Mouse (Mus musculus) spleen, embryonic (tissue): Measurements from ENCODE around the gene Eml4.

Source experiments
- CTCF ChIA-PET: fragments of 350-600 bp; sonication (Branson Sonifier 250); formaldehyde crosslinking; loops from one replicate; lab custom pipeline; 2022; lab: Charles Lee

Gene Eml4

DNA sequence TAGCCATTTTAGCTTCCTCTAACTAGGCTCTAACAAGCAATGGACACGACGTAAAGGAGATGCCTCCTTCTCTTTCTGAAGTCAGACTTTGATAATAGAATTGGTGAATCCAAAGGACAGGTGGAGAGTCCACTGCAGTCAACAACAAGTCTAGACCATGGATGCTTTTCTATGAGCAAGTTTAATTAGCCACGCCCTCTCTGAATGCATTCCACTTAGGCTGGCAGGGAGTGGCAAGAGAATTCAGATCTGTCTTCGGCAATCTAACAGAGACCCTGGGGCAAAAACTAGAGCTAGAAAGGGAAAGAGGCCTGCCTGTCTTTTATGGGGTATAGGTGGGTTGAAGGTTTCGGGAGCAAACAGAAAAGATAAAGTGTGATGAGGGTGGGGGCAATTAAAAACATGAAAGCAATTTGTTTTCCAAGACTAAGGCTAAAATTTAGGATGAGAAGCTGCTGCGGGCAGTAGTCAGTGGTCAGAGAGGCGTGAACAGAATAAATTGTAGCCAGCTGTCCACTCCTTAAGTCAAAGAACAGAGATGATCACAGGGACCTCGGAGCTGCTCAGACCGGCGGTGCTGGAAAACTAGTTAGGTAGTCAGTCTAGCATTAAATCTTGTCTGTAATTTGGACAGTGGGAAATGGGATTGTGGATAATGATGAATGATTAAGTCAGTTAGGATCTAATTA lies 27.2 kb downstream of the Eml4 start:
- CTCF ChIA-PET: no interaction called here

DNA sequence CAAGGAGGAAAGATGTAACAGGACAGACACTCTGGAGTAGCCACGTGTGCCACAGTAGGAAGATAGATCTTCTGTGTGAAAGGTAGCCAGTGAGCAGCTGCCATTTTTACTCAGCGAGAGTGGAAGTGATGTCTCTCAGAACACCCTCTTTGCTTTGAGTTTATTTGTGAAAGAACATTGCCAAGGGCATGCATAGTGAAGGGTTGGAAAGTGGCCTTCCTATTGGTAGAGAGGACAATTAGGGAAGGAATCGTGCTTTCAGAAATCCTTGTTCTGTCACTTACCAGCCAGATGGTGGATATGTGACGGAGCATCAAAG lies 27.7 kb downstream of the Eml4 start:
- CTCF ChIA-PET: no interaction called here

DNA sequence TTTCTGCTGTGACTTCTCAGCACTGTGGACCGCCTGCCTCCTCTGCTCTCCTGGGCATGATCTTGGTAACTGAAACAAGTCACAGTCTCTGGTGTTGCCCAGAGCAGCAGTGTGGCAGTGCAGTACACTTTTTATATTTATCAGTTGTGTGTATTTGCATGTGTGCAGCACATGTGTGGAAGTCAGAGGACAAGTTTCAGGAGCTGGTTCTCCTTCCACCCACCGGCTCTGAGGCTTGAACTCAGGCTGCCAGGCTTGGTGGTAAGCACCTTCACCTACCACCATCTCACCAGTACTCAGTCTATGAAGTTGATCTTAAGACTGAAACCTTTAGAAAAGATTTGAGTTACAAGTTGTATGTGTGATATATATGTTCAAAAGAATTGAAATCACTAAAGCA lies 28.6 kb downstream of the Eml4 start:
- CTCF ChIA-PET: no interaction called here

DNA sequence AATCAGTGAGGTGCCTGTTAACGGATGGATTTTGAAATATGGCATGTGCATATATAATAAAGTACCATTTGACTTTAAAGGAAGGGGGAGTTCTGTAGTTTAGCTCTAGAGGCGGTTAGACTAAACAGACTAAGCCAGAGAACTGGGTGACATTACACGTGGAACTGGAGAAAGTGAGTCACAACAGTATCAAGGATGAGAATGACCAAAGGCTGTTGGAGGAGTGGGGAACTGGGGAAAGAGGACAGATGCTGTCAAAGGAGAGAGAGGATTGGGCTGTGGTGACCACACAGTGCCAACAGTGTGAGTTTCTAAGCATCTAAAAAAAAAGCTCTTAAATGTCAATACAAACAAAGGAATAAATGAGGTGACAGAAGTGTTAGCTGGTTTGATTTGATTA lies 29.1 kb downstream of the Eml4 start:
- CTCF ChIA-PET: interaction anchor here (0.6 kb wide), 1 partner anchor 40 kb away, joined by 5 read pairs; no protein-coding TSS in a partner anchor

DNA sequence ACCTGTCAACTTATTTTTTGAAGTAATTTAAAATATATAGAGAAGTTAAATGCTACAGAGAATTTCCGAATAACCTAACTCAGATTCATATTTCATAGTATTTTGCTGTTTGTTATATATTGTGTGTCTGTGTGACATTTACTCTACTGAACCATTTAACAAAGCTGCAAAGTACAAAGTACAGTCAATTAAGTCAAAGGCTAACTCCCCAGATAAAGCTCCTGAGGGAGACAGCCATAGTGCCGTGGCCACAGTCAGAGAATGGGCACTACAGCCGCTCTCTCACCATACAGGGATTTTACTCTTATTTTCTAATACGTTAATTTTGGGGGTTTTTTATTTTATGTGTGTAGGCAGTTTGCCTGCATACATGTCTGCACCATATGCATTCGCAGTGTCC lies 32.0 kb downstream of the Eml4 start:
- CTCF ChIA-PET: interaction anchor here (0.6 kb wide), 1 partner anchor 11 kb away, joined by 6 read pairs; no protein-coding TSS in a partner anchor

DNA sequence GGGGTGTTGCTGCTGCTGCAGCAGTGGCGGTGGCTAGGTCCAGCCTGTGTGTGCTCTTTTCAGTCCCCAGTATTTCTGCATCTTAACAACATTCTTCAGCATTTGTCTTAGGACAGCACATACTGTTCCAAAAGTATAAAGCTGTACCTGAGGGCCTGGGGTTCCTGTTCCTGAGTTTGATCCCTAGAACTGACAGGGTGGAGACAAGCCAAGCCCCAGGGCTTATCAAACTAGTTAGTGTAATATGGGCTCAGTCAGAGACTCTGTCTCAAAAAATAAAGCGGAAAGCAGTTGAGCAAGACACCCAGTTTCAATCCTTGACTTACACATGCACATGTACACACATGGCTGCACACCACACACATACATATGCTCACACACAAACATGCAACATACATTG lies 34.2 kb downstream of the Eml4 start:
- CTCF ChIA-PET: no interaction called here

DNA sequence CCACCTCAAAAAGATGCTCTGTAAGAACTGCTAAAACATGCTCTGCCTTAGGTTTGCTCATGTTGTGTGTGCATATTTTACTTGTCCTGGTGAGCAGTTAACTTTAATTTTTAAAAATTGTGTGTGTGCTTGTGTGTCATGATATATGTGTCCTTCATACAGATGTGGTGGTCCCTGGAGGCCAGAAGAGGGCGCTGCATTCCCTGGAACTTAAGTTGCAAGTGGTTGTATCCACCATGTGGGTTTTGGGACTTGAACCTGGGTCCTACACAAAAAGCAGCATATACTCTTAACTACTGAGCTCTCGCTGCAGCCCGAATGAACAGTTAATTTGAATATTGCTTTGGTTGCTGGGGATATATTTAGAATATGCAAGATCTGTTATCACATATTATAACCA lies 36.4 kb downstream of the Eml4 start:
- CTCF ChIA-PET: no interaction called here

DNA sequence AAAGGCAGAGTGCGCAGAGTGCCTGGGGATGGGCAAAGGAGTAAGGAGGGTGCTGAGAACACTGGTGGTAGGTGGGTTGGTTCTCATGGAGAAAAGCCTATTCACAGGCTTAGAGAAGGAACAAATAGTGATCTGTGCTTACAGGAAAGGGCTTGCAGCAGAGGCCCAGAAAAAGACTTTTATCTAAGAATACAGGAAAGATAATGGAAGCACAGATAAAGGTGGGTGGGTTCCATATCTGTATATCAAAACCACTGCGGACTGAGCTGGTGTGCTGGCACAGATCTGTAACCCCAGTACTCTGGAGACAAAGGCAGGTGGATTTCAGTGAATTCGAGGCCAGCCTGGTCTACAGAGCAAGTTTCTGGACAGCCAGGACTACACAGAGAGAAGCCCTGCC lies 43.3 kb downstream of the Eml4 start:
- CTCF ChIA-PET: interaction anchor here (0.6 kb wide), 1 partner anchor 25 kb away, joined by 3 read pairs; no protein-coding TSS in a partner anchor

DNA sequence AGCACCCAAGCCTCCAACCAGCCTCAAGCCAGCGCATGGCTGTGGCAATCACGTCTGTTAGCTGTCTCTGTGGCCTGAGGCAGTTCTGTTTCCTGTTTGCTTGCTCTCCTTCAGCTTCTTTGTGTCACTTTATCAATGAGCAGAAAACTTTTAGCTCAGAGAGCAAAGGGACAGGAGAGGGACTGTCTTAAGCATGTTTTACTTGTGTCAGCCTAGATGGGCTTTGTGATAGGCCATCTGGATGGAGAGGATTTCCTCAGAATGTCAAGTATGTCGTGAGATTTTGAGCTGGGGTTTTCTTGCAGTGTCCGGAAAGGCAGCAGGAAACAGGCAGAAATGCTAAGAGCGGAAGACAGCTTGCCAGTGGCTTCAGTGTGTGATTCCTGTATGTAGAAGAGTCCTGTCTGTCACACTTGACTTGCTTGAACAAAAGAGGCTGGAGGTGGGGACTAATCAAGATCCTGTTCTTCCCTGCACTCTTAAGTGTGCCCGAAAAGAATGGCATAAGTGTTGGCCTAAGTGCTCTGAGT lies 46.9 kb downstream of the Eml4 start:
- CTCF ChIA-PET: interaction anchor here (0.5 to 0.7 kb wide), 2 partner anchors 10 to 468 kb away, joined by 3 to 26 read pairs; no protein-coding TSS in a partner anchor

DNA sequence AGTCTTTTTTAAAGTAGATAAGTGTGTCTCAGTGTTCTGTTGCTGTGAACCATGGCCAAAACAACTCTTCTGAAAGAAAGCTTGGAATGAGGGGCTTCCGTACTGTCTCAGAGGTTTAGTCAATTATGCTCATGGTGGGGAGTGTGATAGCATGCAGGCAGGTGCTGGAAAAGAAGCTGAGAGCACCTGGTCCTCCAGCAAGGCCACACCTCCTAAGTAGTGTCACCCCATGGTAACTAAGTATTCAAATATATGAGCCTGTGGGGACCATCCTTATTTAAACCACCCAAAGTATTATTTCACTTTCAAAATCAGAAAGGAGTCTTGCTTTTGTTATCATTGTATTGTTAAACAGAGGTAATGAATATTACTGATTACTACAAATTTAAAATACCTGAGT lies 48.0 kb downstream of the Eml4 start:
- CTCF ChIA-PET: no interaction called here

DNA sequence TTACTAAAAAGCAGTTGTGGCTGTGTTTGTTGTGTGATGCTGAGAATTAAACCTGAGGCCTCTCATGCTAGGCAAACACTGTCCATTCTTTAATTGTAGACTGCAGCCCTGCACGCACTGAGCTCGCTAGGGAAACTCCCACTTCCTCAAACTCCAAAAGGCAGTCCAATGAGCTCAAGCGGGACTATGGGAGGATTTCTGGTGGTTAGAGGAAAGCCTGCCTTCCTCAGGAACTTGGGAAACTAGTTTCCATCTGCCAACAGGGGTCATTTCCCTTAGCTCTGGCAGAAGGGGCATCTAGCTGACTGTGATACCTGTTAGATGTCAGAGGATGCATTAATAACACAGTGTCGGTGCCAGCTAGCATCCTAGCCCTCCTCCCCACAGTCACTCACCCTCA lies 79.9 kb downstream of the Eml4 start:
- CTCF ChIA-PET: no interaction called here

DNA sequence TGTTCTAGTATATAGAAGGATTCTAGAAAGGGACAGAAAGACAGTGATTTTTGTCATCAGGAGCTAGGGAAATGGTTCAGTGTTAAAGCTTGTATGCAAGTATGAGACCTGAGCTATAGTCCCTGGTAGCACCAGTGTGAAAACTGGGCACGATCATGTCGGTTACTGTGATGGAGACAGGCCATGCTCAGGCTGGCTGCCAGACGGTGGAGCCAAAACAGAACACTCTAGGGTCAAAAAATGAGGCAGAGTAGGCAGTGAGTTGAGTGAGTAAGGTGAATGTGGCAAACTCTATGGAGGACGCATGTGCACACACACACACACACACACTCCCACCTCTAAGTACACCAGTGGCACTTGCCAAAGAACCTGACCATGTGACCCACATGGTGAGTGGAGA lies 92.7 kb downstream of the Eml4 start:
- CTCF ChIA-PET: no interaction called here

DNA sequence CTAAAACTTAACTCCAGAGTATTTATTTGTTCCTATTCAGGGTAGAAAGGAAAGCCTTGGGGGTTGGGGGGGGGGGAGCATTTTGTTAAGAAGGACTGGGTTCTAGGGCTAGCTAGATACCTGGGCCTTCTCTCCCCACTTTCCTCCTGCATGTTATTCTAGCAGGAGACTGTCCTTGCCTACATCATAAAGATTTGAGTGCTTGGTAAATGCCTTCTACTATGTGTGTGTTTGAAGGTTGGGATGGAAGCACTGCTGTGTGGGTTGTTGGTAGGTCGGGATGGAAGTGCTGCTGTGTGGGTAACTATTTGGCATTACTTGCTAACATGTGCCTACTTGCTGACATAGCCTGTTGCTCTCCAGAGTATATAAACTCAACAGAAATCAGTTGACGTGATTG lies 98.9 kb downstream of the Eml4 start:
- CTCF ChIA-PET: no interaction called here

DNA sequence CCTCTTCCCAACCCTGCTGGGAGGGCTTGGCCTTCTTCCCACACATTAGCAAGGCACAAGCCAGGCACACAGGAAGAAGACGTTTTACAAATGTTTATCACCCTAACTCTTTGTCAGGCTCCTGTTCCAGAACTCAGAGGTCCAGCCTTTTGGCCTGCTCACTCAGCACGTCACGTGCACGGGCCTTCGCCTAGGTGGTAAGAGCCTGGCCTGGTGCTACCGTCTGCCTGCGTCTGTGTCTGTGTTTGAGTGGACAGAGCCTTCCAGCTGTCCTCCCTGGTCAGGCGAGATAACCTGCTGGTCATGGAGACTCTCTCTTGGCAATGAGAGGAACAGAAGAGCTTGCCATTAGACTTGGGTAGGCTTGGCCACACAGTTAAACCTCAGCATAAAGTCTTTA lies 100.6 kb downstream of the Eml4 start:
- CTCF ChIA-PET: no interaction called here

DNA sequence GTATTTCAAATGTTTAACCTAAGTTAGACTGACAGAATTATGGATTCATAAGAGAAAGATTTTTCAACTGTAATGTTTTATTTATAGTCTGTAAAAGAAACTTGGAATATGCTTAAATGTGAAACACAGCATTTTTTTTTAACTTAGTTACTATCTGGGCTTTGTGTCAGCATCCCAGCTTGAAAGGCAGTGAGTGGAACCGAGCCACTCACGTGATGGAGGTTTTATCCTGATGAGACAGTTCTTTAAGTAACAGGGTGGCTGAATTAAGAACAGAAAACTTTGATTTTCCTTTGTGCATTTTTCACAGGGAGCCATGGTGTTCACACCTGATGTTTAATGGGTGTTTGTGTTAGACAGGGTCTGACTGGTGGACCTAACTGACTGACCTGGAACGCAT lies 101.1 kb downstream of the Eml4 start:
- CTCF ChIA-PET: no interaction called here

DNA sequence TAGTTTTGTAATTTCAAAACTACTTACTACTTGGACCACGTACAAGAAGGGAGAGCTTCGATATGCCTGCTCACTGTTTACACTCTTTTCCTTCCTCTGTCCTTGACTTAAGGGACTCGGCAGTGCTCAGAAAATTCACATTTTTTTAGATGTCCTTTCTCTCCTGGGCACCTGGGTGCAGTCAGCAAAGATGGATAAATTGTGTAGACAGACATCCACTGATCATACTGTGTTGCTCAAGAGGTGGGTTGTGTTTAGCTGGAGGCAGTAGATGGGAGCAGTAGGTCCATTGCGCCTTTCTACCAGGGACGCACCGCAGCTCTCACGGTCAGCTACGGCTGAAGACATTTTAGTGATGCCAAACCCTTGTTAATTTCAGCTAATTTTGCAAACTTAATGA lies 101.7 kb downstream of the Eml4 start:
- CTCF ChIA-PET: no interaction called here

DNA sequence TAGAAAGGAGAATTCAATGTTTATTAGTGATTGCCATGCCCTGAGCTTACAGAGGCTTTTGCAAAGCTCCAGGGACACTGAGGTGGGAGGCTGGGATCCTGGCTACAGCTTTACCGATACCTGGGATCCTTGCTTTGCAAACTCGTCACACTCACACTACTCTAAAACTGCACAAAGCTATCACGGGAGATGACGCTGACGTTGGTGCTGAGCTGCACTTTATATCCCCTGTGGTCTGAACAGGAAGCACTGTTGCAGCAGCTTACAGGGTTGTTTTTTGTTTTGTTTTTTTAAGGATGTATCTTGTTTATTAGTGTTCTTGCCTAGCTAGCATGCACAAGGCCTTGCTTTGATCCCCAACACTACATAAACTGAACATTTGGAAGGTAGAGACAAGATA lies 102.9 kb downstream of the Eml4 start:
- CTCF ChIA-PET: no interaction called here

DNA sequence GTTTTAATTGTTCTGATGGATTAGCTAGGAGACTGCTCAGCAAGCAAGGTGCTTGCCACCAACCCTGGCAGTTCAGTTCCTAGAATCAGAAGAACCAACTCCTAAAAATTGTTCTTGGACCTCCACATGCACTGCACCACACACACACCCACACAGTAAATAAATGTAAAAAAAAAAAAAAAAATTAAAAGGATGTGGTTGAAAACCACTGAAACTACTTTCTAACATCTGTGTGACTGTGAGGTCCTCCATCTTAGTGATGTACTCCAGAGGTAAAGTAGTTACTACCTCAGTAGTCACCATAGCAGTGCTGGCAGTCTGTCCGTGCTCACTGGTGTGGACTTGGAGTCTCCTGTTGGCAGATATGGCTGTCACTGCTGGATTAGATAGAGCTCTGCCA lies 106.5 kb downstream of the Eml4 start:
- CTCF ChIA-PET: no interaction called here

DNA sequence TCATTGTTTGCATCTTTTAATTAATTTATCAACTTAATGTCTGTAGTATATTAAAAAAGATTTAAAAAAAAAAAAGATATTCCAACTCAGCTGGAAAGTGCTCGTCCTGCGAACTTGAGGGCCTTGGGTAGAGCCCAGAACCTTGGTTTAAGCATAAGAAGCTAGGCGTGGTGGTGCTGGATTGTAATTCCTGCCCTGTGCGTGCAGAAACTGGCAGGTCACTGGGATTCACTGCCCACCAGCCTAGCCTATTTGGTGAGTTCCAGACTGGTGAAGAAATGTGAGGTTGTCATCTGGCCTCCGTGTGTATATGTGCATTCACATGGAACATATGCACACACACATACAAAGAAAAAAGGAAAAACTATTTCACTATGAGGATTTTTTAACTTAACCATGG lies 115.2 kb downstream of the Eml4 start:
- CTCF ChIA-PET: interaction anchor here (0.7 kb wide), 1 partner anchor 57 kb away, joined by 3 read pairs; no protein-coding TSS in a partner anchor

DNA sequence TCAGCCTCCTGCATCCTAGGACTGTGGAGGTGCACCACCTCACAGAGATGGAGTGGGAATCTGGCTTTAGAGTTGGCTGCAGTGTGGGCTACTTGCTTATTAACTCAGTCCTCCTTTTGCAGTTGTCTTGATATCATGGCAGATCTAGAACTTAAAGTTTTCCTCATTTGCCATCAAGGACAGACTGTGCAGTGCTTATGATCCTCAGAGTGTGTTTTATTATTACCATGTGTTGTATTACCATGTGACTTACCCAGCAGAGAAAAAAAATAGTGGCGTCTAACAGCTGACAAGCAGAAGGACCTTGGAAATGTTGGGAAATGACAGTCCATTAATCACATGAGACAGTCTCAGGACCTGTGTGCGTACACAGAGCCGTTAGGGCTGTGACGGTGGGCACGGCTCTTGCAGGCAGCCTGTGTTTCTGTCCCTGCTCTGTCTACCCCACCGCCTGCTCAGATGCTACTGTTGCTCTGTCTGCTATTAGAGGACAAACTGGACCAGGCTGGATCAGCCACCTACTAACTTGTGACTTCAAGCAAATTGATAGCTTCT lies 116.0 kb downstream of the Eml4 start:
- CTCF ChIA-PET: no interaction called here

DNA sequence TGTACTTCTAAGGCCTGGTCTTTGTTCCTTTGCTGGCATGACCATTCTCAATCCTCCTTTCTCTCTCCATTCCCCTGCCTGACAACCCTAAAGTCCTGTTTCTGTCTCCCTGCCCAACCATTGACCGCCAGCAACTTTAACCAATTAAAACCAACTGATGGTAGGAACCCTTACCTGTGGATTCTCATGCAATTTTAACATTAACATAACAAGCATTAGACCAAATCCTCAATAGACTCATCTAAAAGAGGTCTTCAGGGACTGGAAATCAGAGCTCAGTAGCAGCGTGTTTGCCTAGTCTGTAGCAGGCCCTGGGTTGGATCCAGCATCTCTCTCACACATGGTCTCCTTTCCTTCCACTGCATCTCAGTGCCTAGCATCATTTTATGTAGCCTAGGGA lies 118.9 kb downstream of the Eml4 start:
- CTCF ChIA-PET: no interaction called here

DNA sequence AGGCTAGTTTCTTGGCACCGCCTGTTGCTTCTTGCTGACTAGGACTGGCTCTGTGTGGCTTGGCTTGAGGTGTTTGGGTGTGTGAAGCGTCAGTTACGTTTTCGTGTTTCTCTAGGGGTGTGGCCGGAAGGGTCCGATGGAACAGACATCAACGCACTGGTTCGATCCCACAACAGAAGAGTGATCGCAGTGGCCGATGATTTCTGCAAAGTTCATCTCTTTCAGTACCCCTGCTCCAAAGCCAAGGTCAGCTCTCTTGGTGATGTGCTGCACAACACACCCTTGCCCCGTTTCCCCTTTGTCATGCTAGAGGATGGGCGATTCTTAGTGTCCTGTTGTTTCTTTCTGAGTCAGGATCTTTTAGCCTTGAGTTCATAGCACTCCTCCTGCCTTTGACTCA lies 126.4 kb downstream of the Eml4 start:
- CTCF ChIA-PET: no interaction called here

DNA sequence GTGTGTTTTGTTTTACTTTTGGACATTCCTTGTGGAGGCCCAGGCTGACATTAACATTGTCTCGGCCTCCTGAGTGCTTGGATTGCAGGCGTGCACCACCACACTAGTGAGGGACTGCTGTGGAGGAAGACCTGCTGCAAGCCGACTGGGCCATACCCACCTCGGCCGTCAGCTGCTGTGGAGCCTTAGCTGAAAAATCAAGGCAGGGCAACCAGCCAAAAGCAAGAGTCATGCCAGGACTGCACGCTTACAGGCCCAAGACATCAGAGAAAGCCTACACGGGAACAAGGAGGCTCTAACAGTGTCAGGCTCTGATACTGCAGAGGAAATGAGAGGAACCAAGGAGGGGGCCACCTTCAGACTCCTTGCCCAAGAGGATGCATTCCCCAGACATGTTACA lies 130.8 kb downstream of the Eml4 start:
- CTCF ChIA-PET: no interaction called here
